Mouse (Mus musculus) hindbrain, embryonic 16.5 days (tissue): ENCODE data around the gene Cxcr1. TPM values are rescaled to one million over a fixed set of nuclear protein-coding genes. Genes with fewer than 3 reads are reported as not detected.

Source experiments
- ATAC-seq: fragments of 200-750 bp; cut with Nextera tagmentation; 2 replicates; pipeline ENCODE4 v1.8.0; 2017; ENCODE audit warnings: moderate TSS enrichment, moderate library complexity
- H3K27ac ChIP-seq: fragments of 300-500 bp; sonication (generic); 2 replicates; pipeline ENCODE4 v1.5.1; 2014; ENCODE audit warnings: low read depth, mild to moderate bottlenecking, control low read depth, low read length, moderate library complexity
- H3K27me3 ChIP-seq: fragments of 300-500 bp; sonication (generic); replicated peaks from 2 replicates; pipeline ENCODE4 v1.6.1; 2014; ENCODE audit warnings: low read length; ENCODE audit not compliant: control insufficient read depth, insufficient read depth
- H3K36me3 ChIP-seq: fragments of 300-500 bp; sonication (generic); 2 replicates; pipeline ENCODE4 v1.6.1; 2014; ENCODE audit warnings: mild to moderate bottlenecking, low read length, moderate library complexity, mixed read lengths; ENCODE audit not compliant: control insufficient read depth, insufficient read depth
- H3K4me1 ChIP-seq: fragments of 300-500 bp; sonication (generic); 2 replicates; pipeline ENCODE4 v1.6.1; 2014; ENCODE audit warnings: low read depth, low read length; ENCODE audit not compliant: control insufficient read depth, insufficient read depth
- H3K4me2 ChIP-seq: fragments of 300-500 bp; sonication (generic); 2 replicates; pipeline ENCODE4 v1.6.1; 2014; ENCODE audit warnings: mild to moderate bottlenecking, low read length, control low read depth, moderate library complexity
- H3K4me3 ChIP-seq: fragments of 300-500 bp; sonication (generic); 2 replicates; pipeline ENCODE4 v1.5.1; 2014; ENCODE audit warnings: mild to moderate bottlenecking, low read length, control low read depth, moderate library complexity
- H3K9ac ChIP-seq: fragments of 300-500 bp; sonication (generic); 2 replicates; pipeline ENCODE4 v1.6.1; 2014; ENCODE audit warnings: low read depth, mild to moderate bottlenecking, control low read depth, low read length, moderate library complexity
- H3K9me3 ChIP-seq: fragments of 300-500 bp; sonication (generic); 2 replicates; pipeline ENCODE4 v1.6.1; 2014; ENCODE audit warnings: mild to moderate bottlenecking, low read length, moderate library complexity; ENCODE audit not compliant: control insufficient read depth
- WGBS: fragments of 180-500 bp; shearing (Covaris S2); extraction: QIAGEN DNeasy Blood & Tissue Kit; methylation state at CpG from one replicate; pipeline ENCODE4 v1.1.7; 2014; 5-methylcytosine and 5-hydroxymethylcytosine counted together
- polyA plus RNA-seq: library from polyadenylated mRNA; unstranded; fragments of >200 nt; fragmentation: Nextera tagmentation; extraction: Ambion mirVana; gene quantifications from 2 replicates; pipeline ENCODE4 v1.2.1, GENCODE M21; 2015

Cxcr1 gene
- polyA plus RNA-seq, 1 experiment from 2014 or later: not detected

DNA sequence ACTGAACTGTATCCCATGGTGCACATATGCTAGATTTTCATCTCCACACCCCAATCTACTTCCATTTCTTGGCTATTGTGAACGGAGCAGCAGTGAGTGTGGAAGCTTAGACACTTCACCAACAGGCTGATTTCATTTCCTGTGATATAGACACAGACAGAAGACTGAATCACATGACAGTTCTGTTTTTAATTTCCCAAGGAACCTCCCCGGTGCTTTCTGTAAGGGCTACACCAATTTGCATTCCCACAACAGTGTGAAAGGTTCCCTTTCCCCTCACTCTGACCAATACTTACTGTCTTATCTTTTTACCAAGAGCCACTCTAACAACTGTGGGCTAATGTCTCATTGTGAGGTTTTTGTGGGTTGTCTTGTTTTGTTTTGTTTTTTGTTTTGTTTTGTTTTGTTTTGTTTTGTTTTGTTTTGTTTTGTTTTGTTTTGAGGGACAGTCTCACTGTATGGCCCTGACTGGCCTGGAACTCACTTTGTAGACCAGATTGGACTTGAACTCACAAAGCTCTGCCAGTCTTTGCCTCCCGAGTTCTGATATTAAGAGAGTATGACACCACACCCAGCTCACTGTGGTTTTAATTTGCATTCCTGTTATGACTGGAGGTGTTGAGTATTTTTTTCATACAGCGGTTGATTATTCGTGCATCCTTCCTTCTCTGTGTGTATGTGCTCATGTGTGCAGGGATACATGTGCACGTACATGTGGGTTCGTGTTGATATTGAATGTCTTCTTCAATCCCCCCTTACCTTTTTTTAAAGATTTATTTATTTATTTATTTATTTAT is 6.8 kb upstream of the Cxcr1 start:
- no peak overlapping the region for H3K4me3 ChIP-seq
- no peaks in the 10 kb centered on the region for H3K27me3 ChIP-seq
- no peaks in the 10 kb centered on the region for H3K36me3 ChIP-seq
- H3K27ac ChIP-seq: no peak overlapping the region
- ATAC-seq: no peak
- H3K9me3 ChIP-seq: no peaks in the 10 kb centered on the region
- H3K4me1 ChIP-seq: no peaks in the 10 kb centered on the region
- WGBS: 87% methylated on average over 7 of the region's 7 CpGs
- H3K9ac ChIP-seq: no peak overlapping the region
- H3K4me2 ChIP-seq: no peak overlapping the region

DNA sequence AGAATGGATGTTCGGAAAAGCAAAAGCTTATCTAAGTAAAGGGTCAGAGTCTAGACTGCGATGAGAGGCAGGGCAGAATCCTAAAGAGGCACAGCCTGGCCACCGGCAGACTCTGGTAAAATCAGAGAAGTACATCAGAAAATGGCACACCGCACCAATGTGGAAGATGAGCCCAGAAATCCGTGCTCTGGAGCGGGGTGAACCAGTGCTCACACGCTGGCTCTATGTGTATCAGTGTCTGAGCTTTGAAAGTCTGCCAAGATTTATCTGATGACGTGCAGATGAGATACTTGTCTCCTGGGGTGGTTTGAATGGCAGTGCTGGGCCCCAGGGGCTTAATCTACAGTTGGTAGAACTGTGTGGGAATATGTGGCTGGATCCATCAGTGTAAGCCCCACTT is 4.6 kb upstream of the Cxcr1 start:
- H3K36me3 ChIP-seq: no peaks in the 10 kb centered on the region
- 65% methylated on average over 8 of the region's 8 CpGs for WGBS

DNA sequence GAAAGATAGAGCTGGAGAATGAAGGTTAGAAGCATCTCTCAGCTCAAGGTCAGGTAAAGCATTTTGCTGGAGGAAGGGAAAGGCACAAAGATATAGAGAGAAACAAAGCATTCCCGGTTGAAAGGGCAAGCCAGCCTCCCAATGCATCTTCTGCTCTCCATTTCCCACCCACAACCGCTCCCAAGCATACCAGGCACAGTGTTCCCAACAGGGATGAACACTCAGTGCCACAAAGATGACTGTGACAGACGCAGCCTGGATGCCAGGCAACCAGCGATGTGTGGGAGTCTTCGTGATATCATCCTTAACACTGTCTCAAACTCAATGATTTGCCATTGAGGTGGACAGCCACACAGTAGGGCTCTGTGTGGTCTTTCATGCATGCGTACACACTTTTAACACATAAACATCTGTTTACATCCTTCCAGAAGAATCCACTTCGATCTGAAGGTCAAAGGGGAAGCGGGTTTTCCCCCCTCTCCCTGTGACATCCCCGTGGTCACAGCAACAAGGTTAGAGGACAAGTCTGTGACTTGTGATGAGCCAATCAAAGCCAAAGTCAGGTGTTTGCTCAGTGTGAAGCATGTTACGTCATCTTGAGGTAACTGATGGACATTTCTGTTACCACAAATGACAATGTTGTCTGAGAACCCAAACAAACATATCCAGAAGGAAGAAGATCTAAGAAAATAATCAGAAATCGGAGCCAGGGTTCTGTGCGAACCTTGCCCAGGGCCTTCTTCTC is 3.5 kb upstream of the Cxcr1 start:
- Histone ChIP-seq H3K9ac (no peak overlapping the region), H3K4me1 (no peaks in the 10 kb centered on the region), H3K36me3 (no peaks in the 10 kb centered on the region), H3K9me3 (no peaks in the 10 kb centered on the region), H3K27me3 (no peaks in the 10 kb centered on the region), H3K4me2 (no peak overlapping the region), H3K4me3 (no peak overlapping the region), H3K27ac (no peak overlapping the region)
- WGBS: 83% methylated on average over 12 of the region's 12 CpGs
- ATAC-seq: no peak

More for the DNA sequence above, 4.6 kb upstream of the Cxcr1 start:
- no peak overlapping the region for H3K4me3 ChIP-seq
- no peaks in the 10 kb centered on the region for H3K27me3 ChIP-seq
- H3K9me3 ChIP-seq: no peaks in the 10 kb centered on the region
- no peak overlapping the region for H3K9ac ChIP-seq
- no peak overlapping the region for H3K4me2 ChIP-seq
- no peak overlapping the region for H3K27ac ChIP-seq
- no peaks in the 10 kb centered on the region for H3K4me1 ChIP-seq
- ATAC-seq: no peak

DNA sequence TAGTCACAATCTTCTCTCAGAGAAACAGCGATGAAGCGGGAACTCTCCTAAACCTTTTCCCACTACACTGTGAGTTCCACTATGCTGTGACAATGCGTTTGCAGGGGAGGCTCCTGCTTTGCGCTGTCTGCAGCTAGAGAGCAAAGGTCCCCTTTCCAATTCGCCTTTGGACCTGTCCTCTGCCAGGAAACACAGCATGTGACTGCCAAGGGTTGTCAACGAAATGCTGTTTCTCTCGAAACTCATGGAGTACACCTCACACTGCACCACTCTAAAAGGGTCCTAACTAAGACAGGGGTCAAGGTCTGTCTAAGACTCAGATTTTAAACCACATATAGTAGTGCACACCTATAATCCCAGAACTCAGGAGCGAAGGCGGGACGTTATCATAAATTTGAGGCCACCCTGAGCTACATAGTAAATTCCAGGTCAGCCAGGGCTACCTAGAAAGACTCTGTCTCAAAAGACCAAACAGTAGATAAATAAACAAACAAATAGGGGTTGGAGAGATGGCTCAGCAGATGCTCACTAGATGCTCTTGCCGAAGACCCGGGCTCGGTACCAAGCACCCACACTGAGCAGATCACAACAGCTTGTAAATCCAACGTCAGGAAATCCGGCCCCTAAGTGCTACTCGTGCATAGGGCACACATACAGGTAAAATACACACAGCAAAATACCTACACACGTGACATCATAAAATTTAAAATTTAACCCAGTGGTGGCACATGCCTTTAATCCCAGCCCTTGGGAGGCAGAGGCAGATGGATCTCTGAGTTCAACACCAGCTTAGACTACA is 2.4 kb upstream of the Cxcr1 start:
- no peaks in the 10 kb centered on the region for H3K27me3 ChIP-seq
- H3K9me3 ChIP-seq: no peaks in the 10 kb centered on the region
- H3K4me3 ChIP-seq: no peak overlapping the region
- WGBS: 82% methylated on average over 17 of the region's 17 CpGs
- H3K36me3 ChIP-seq: no peaks in the 10 kb centered on the region
- no peak overlapping the region for H3K4me2 ChIP-seq
- H3K9ac ChIP-seq: no peak overlapping the region
- no peaks in the 10 kb centered on the region for H3K4me1 ChIP-seq
- H3K27ac ChIP-seq: no peak overlapping the region
- no peak for ATAC-seq

DNA sequence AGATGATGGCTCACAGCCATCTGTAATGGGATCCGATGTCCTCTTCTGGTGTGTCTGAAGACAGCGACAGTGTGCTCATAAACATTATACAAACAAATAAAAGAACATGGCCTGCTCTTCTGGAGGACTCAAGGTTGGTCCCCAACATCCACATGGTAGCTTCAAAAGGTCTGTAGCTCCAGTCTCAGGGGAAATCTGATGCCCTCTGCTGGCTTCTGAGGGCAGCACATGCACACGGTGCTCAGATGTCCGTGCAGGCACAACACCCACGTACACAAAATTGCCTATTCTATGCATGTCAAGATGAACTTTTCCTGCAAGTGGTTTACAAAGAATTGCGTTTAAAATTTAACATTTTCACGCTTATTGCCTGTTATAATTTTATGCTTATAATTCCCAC is 1.5 kb upstream of the Cxcr1 start:
- Histone ChIP-seq H3K27ac (no peak overlapping the region), H3K9ac (no peak overlapping the region), H3K36me3 (no peaks in the 10 kb centered on the region), H3K9me3 (no peaks in the 10 kb centered on the region), H3K4me2 (no peak overlapping the region), H3K27me3 (no peaks in the 10 kb centered on the region), H3K4me1 (no peaks in the 10 kb centered on the region), H3K4me3 (no peak overlapping the region)
- ATAC-seq: no peak
- WGBS: 46% methylated on average over 7 of the region's 7 CpGs

DNA sequence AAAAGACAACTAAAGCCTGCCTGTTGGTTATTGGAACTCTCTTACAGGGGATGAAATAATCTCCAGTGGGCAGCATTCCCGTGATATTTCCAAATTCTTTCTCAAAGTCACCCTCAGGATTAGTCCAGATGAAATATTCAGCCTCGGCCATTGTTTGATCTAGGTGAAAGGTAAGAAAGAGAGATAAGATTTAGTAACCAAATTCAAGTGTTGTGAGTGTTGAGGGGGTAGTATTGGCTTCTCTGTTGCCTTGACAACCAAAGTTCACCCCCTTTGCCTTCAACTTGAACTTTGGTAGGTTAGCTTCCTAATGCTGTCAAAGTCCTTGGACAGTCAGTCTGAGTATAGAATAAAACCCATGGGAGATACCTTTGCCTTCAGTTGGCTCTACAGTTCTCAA is 1.7 kb downstream of the Cxcr1 start:
- 87% methylated on average over 2 of the region's 2 CpGs for WGBS
- ATAC-seq: no peak
- H3K4me2 ChIP-seq: no peak overlapping the region
- no peak overlapping the region for H3K4me3 ChIP-seq
- no peaks in the 10 kb centered on the region for H3K27me3 ChIP-seq
- H3K36me3 ChIP-seq: no peaks in the 10 kb centered on the region
- H3K4me1 ChIP-seq: no peaks in the 10 kb centered on the region
- no peak overlapping the region for H3K9ac ChIP-seq
- H3K9me3 ChIP-seq: no peaks in the 10 kb centered on the region
- H3K27ac ChIP-seq: no peak overlapping the region

DNA sequence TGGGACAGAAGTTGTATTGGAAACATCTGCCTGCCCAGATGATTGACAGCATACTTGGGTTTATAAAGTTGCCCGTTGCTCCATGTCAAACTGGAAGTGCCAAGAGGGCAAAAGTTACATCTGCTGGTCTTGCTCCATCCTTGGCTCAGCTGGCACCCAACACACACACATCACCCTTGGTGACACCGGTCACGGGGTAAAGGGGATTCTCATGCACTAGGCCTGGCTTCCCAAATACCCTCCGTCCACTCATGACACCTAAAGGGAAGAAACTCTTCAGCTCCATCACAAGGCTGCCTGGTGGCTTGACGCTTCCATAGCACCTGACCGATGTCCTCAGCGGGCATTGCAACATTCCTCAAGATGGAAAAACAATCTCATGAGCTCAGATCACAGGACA is 4.0 kb downstream of the Cxcr1 start:
- no peak overlapping the region for H3K4me3 ChIP-seq
- ATAC-seq: no peak
- no peak overlapping the region for H3K27ac ChIP-seq
- no peaks in the 10 kb centered on the region for H3K9me3 ChIP-seq
- WGBS: 93% methylated on average over 7 of the region's 7 CpGs
- H3K27me3 ChIP-seq: no peaks in the 10 kb centered on the region
- H3K9ac ChIP-seq: no peak overlapping the region
- no peak overlapping the region for H3K4me2 ChIP-seq
- no peaks in the 10 kb centered on the region for H3K4me1 ChIP-seq
- H3K36me3 ChIP-seq: no peaks in the 10 kb centered on the region

DNA sequence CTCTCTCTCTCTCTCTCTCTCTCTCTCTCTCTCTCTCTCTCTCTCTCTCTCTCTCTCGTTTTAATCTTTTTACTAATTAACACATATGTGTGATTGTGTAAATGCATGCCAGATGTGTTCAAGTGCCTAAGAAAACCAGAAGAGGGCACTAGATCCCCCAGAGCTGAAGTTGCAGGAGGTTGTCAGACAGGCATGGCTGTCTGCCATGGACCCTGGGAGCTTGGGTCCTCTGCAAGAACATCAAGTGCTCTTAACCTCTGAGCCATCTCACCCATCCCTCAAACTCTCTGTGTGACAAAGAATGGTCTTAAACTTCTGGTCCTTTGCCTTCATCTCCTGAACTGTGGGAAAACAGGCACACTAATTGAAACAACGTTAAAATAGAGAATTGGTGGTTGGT is 11.4 kb downstream of the Cxcr1 start:
- Histone ChIP-seq H3K27me3 (no peaks in the 10 kb centered on the region), H3K4me2 (no peak overlapping the region), H3K9ac (no peak overlapping the region), H3K4me1 (no peaks in the 10 kb centered on the region), H3K9me3 (no peaks in the 10 kb centered on the region), H3K36me3 (no peaks in the 10 kb centered on the region), H3K4me3 (no peak overlapping the region), H3K27ac (no peak overlapping the region)
- ATAC-seq: no peak
- WGBS: 61% methylated on average over 2 of the region's 2 CpGs

DNA sequence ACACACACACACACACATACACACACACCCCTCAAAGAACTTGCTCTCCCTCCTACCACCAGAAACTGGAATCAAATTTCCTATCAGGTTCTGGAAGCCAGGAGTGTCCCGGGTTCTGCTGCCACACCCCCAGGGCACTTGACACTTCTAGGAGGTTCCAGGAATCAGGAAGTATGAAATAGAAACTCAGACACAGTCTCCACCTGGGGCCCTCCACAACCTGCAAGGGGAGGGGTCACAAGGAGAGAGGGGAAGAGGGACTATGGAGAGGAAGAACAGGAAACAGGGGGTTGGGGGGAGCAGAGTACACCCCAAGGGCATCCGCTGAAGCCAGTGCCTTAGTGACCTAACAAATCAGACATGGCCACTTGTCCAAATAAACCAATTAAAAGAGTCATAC is 13.0 kb downstream of the Cxcr1 start:
- no peaks in the 10 kb centered on the region for H3K9me3 ChIP-seq
- 88% methylated on average over 2 of the region's 2 CpGs for WGBS
- no peak for ATAC-seq

More for the DNA sequence above, 13.0 kb downstream of the Cxcr1 start:
- H3K36me3 ChIP-seq: no peaks in the 10 kb centered on the region
- no peaks in the 10 kb centered on the region for H3K4me1 ChIP-seq
- H3K27me3 ChIP-seq: no peaks in the 10 kb centered on the region
- H3K9ac ChIP-seq: no peak overlapping the region
- no peak overlapping the region for H3K4me3 ChIP-seq
- no peak overlapping the region for H3K4me2 ChIP-seq
- no peak overlapping the region for H3K27ac ChIP-seq
